Mouse (Mus musculus) spleen, adult 12 weeks (tissue): ENCODE measurements around the gene Kirrel3.

Experiments
- DNase-seq: peaks from one replicate; pipeline ENCODE4 v3.0.0; 2022; ENCODE audit warnings: low spot score

Kirrel3 gene

GRCm38 (mm10) chr9:34953420-34953819, 467.7 kb downstream of the Kirrel3 start:
- no peak for DNase-seq

DNA sequence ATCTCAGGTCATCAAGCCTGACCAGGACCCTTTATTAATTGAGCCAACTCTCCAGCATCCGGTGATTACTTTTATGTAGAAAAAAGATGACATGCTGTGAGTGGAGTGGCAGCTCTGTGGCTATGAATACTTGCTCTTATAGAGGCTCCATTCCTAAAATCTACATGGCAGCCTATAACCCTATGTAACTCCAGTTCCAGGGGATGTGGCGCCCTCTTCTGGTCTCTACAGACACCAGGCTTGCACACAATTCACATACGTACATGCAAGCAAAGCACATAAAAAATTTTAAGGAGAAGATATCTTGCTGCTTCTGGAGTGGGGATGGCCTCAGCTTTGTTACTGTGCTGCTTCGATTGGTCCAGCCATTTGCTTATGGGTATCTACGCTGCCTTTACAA, 468.5 kb downstream of the Kirrel3 start:
- no peak for DNase-seq

- DNase-seq: no peak
Observed at GRCm38 (mm10) chr9:34956512-34956911, 470.8 kb downstream of the Kirrel3 start.

DNA sequence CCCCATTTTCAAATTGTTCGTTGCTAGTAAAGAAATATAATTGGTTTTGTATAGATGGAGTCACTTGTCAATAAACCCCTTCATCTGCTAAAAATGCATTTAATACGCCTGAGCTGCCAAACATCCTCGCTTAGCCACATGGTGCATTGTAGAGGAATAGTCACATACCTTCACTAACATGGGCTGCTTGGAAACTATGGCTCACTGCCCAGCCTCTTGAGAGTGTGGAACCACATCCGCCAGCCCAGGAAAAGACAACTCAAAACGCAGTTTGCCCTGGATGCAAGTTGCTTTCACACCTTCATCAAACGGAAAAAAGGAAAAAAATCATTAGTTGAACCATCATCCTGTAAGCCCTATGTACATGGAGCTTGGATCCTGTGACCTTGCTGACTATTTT, 472.0 kb downstream of the Kirrel3 start:
- DNase-seq: no peak

GRCm38 (mm10) chr9:34958183-34958830, 472.6 kb downstream of the Kirrel3 start:
- no peak for DNase-seq

GRCm38 (mm10) chr9:34960736-34961135, 475.0 kb downstream of the Kirrel3 start:
- no peak for DNase-seq

DNA sequence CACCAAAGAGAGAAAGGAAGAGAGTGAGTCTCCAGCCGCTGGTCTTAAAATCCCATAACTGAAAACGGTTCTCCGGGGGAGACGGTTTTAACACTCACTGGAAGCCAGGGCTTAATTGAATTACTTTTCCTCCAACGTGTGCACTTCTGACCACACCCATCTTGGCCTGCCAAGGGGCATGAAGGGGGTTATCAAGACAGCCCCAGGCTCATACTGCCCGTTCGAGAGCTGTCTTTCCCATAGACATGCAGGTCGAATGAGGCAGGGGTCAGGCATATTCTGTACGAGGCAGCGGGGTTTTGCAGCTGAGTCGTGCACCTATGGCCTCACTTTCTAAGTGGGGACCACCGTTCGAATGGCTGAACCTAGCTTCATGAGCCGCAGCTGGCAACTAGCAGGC, 475.5 kb downstream of the Kirrel3 start:
- DNase-seq: no peak

DNA sequence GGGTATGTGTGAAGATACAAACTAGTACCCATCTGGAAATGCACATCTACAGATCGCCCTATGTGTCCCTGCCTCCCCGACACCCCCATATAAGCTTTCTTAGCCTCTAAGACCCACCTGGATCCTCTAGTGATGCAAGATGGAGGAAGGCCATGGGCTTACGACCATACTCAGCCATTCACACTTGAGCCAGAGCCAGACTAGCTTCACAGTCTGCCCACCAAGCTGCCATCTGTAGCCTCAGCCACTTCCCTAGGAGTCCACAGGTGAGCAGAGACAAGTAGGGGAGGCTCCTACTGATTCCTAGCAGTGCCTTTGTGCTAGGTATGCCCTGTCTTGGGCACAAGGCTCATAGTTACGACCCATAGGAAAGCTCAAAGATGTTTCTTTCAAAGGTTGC, 476.6 kb downstream of the Kirrel3 start:
- no peak for DNase-seq

GRCm38 (mm10) chr9:34963593-34963992, 477.9 kb downstream of the Kirrel3 start:
- no peak for DNase-seq

DNA sequence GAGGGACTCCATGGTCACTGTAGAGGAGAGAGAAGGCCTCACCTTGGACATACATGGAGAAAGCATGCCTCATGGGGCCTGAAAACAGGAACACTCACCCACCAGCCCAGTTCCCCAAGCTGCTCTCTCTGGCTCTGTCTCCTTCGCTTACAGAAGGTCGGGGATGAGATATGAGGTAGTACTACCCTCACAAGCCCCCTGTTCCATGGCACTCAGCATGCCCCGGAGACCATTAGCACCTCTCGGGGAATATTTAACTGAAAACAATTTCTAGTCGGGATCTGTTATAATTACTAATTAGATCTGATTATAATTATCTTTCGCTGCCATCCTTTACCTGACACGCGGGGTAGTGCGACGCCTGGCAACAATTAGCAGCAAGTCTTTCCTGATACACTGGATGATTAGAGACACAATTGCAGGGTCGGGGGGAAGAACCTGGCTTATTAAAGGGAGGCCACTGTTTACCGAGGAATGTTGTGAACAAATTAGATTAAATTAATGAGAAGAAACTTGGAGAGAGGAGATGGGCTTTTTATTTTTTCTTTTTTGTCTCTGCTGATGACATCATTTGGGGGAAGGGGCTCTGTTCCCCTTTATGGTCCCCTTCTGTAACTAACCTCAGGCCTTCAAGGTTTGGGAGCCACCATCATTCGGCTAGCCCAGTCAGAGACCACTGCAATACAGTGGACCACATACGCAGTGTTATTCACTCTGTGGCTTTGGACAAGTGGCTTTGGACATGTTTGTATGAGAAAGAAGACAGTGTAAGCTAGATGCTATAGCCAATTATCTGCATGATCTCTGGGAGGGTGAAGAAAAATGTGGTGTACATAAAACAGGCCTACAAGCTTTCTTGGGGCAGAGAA, 478.7 kb downstream of the Kirrel3 start:
- no peak for DNase-seq

DNA sequence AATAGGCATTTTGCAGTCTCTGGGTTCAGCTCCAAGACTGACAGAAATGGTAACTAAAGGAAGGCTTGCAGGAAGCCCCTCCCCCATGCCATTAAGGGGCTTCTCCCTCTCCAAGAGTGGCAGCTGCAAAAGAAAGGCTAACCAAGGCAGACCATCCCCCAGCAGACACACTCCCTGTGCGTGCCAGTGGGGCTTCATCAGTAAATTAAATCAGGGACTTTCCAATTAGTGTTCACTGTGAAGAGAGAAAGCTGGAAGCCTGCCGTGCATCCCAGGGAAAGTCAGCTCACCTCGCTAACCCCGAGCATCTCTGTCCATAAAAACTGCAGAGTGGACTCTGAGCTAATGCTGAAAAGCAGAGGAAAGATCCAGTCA, 479.3 kb downstream of the Kirrel3 start:
- no peak for DNase-seq

GRCm38 (mm10) chr9:34967772-34968171, 482.1 kb downstream of the Kirrel3 start:
- DNase-seq: no peak

DNA sequence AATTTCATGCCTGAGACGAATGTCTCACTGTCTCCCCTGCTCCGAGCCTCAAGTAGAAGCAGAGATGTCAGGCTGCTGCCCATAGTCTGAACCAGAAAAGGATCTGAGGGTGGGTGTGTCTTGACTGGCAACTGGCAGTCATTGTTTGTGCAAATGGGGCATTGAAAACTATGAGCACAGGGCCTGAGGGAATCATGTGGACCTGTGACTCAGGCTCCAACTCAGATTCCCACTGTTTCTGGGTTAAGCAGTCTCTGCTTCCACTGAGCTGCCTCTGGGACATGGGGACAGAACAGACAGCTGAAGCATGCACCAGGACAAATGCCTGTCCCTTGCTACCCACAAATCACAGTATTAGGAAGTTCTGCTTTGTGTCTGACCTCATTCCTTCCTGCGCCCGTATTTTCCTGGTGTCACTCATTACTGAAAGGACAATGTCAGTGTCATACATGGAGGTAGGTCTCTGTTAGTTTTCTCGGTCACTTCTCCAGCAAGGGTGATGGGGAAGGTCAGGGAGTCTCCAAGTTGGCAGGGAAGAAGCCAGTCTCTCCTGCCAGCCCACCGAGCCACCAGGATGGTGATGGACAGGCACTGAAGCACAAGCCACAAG, 484.3 kb downstream of the Kirrel3 start:
- no peak for DNase-seq

- DNase-seq: no peak
Observed at GRCm38 (mm10) chr9:34974326-34974725, 488.6 kb downstream of the Kirrel3 start.

- DNase-seq: no peak
Observed at GRCm38 (mm10) chr9:34975245-34975644, 489.6 kb downstream of the Kirrel3 start.

- DNase-seq: no peak
Observed at GRCm38 (mm10) chr9:34976596-34977462, 491.1 kb downstream of the Kirrel3 start.

DNA sequence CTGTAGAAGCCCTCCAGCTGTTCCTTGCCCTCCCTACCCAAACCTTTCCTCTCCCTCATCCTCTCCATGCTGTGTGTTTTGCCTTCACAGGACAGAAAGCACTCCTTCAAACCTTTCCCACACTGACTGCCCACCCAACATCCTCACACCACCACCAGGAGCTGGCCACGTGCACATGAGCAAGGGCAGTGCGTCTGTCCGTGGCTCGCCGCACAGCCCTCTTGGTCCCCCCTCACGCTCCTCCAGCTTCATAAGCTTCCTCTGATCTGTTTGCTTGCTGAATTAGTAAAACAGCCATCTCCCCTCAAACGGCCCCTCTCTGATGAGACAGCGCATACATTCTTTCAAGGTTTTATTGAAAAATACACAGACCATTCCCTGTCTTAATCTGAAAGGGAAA, 492.0 kb downstream of the Kirrel3 start:
- no peak for DNase-seq

DNA sequence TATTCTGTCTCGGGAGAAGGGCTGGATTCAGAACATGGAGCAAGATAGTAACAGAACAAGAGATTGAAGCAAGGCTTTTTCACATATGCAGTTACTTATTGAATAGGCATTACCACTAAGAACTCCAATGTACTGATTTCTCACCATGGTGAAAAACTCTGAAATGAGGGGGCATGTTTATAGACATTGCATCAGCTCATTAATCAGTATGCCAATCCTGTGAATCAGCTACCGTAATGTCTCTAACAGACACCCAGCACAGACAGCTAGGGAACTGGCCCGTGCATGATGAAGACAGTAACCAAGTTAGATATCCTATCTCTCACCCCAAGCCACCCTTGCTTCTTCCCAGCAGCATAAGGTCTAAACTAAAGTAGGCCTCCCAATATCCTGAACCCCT, 492.5 kb downstream of the Kirrel3 start:
- DNase-seq: no peak

GRCm38 (mm10) chr9:34980516-34981265, 495.0 kb downstream of the Kirrel3 start:
- DNase-seq: no peak

DNA sequence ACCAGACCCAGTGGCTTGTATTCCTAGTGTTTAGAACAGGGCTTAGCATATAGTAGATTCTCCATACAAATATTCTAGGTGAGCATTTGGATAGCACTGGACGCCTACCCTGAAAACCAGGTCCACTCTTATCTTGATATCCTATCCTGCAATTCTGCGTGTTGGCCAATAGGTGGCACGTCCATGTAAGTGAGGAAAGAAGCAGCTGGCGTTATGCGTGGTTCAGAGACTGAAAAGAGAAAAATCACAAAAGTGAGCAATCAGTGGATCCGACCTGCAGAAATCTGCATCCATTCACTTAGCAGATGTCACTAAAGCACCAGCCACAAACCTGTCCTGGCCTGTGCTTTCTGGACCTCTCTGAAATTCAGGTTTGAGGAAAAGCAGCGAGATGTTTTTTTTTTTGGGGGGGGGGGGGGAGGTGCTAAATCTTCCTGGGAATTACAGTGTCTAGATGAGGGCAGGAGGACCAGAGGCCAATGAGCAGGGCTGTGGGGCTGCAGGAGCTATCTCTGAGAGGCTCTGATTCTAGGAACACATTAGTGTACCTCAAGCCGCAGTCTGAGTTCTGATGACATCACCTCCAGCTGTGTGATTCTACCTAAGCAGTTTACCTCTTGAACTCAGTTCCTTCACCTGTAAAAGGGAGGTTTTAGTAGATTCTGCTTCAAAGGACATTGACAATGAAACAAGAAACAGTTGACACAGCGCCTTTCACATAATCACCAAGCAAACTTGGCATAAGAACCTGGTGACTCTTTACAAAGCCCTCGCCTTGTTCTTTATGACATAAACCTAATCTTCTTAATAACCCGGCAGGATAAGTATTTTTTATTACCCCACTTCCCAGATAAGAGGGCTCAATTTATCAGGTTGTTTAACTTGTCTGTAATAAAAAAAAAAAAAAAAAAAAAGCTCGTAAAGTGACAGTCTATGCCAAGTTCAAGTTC, 498.1 kb downstream of the Kirrel3 start:
- no peak for DNase-seq
